Mouse (Mus musculus): ENCODE measurements at regions not wholly inside any gene's neighbourhood (a gene's known extent, or its start where the extent isn't known, plus 50 kb on each side); places are given as distances from the start of the nearest gene placed in this dataset.

DNA sequence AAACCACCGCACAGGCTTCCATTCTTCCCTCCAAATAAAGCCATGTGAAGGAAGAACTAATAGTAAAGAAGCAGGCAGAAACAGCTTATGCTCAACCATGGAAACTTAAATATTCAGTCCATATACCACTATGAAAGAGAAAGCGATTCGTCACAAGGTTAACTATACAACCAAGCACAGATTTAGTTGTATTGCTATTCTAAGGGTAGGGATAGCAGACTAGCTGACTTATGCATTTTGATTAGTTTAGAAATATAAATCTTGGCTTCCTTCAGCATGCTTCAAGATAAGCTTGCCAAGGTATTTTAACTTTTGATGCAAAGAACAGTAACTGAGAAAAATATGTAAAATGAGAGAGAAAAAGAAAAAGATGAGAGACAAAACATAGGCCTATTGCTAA, 275.8 kb downstream of the Slco4c1 start:
- no peak for TF ChIP-seq CTCF (IDR thresholded peaks at IDR 0.05; ENCODE audit: low read depth, low read length)
- TF ChIP-seq POLR2A (IDR thresholded peaks at IDR 0.05; ENCODE audit: insufficient read depth, low read length), result no peak
- TF ChIP-seq EP300 (IDR thresholded peaks at IDR 0.05; ENCODE audit: insufficient read depth, low read depth, low read length), result no peak
